In genomic region chr3:43783000-43783588, GRCm38 (mm10) we compare ENCODE assay signal across 9 mouse cellular contexts.
DNase-seq lines count a peak whose midpoint lies in the region; ATAC-seq and TF ChIP-seq lines count a peak whose summit lies in the region.
"Had no signal": no experiment of that assay in that cellular context is flagged by ENCODE, and none has a peak within 500 bp of the region (broad histone marks: within the 10 kb centered on the region; RNA-seq: fewer than 3 reads in every experiment).

No protein-coding gene starts in this region.

- no peaks in the 10 kb centered on the region for H3K4me1 ChIP-seq in liver, adult 2 months (ENCODE audit: control insufficient read depth, insufficient read depth, low read length)
- no peaks in the 10 kb centered on the region for H3K4me1 ChIP-seq in hindbrain, embryonic 16.5 days (ENCODE audit: control insufficient read depth, insufficient read depth, low read depth, low read length)
- H3K4me1 ChIP-seq in neural tube, embryonic 15.5 days, result no peaks in the 10 kb centered on the region
- H3K4me1 ChIP-seq: limb, embryonic 15.5 days had no signal

- WGBS in liver, adult 2 months, result 70% methylated on average over 4 of the region's 4 CpGs
- 72% methylated on average over 4 of the region's 4 CpGs for WGBS in hindbrain, embryonic 16.5 days
- 73% methylated on average over 4 of the region's 4 CpGs for WGBS in neural tube, embryonic 15.5 days

- no peaks in the 10 kb centered on the region for H3K36me3 ChIP-seq in liver, adult 2 months (ENCODE audit: control insufficient read depth, insufficient read depth, low read length)
- no peaks in the 10 kb centered on the region for H3K36me3 ChIP-seq in hindbrain, embryonic 16.5 days (ENCODE audit: control insufficient read depth, insufficient read depth, low read length)
- no peaks in the 10 kb centered on the region for H3K36me3 ChIP-seq in neural tube, embryonic 15.5 days
- H3K36me3 ChIP-seq: limb, embryonic 15.5 days had no signal

- TF ChIP-seq POLR2A in liver, adult 2 months (IDR thresholded peaks at IDR 0.05; ENCODE audit: extremely low read depth, insufficient read depth, low read length), result no peak

- ATAC-seq in hindbrain, embryonic 16.5 days, result peak; percentile 86
- peak; percentile 81 for ATAC-seq in neural tube, embryonic 15.5 days (ENCODE audit: low FRiP score)

- no peak overlapping the region for H3K9ac ChIP-seq in liver, adult 2 months (ENCODE audit: low read depth, low read length)
- H3K9ac ChIP-seq in hindbrain, embryonic 16.5 days (ENCODE audit: low read depth, low read length), result no peak overlapping the region
- H3K9ac ChIP-seq in neural tube, embryonic 15.5 days (replicated peaks), result no peak overlapping the region
- H3K9ac ChIP-seq: limb, embryonic 15.5 days had no signal

- H3K27ac ChIP-seq in liver, adult 2 months (replicated peaks; ENCODE audit: insufficient read depth, low read depth, low read length), result no peak overlapping the region
- no peak overlapping the region for H3K27ac ChIP-seq in hindbrain, embryonic 16.5 days (ENCODE audit: low read depth, low read length)
- no peak overlapping the region for H3K27ac ChIP-seq in neural tube, embryonic 15.5 days (replicated peaks)
- H3K27ac ChIP-seq: limb, embryonic 15.5 days had no signal

- H3K4me3 ChIP-seq in liver, adult 2 months (ENCODE audit: insufficient read depth, low read depth, low read length), result no peak overlapping the region
- H3K4me3 ChIP-seq in hindbrain, embryonic 16.5 days (ENCODE audit: low read length), result no peak overlapping the region
- no peak overlapping the region for H3K4me3 ChIP-seq in neural tube, embryonic 15.5 days (replicated peaks)
- H3K4me3 ChIP-seq: limb, embryonic 15.5 days had no signal

- no peaks in the 10 kb centered on the region for H3K27me3 ChIP-seq in liver, adult 2 months (ENCODE audit: control insufficient read depth, insufficient read depth, low read length)
- H3K27me3 ChIP-seq in hindbrain, embryonic 16.5 days (replicated peaks; ENCODE audit: control insufficient read depth, insufficient read depth, low read length), result no peaks in the 10 kb centered on the region
- H3K27me3 ChIP-seq in neural tube, embryonic 15.5 days (replicated peaks), result no peaks in the 10 kb centered on the region
- H3K27me3 ChIP-seq: limb, embryonic 15.5 days had no signal

- H3K9me3 ChIP-seq in hindbrain, embryonic 16.5 days (ENCODE audit: control insufficient read depth, low read length), result no peaks in the 10 kb centered on the region
- H3K9me3 ChIP-seq in neural tube, embryonic 15.5 days (replicated peaks), result no peaks in the 10 kb centered on the region
- H3K9me3 ChIP-seq: limb, embryonic 15.5 days had no signal

- TF ChIP-seq CTCF in liver, adult 2 months (IDR thresholded peaks at IDR 0.05; ENCODE audit: low read depth, low read length), result no peak

- no peaks in the 10 kb centered on the region for H3K79me2 ChIP-seq in liver, adult 2 months (ENCODE audit: control insufficient read depth, insufficient read depth, low read length)

- no peak overlapping the region for H3K4me2 ChIP-seq in hindbrain, embryonic 16.5 days (ENCODE audit: low read length)
- H3K4me2 ChIP-seq in neural tube, embryonic 15.5 days, result no peak overlapping the region
- H3K4me2 ChIP-seq: limb, embryonic 15.5 days had no signal

- DNase-seq in liver, adult 2 months (ENCODE audit: extremely low read depth, low read depth, low spot score), result peak; percentile 4
- DNase-seq in liver, result no peak
- DNase-seq in brain, embryonic 18.5 days (ENCODE audit: low read depth, low spot score), result peak; percentile 42
- DNase-seq in ovary, postnatal 10 days (ENCODE audit: low spot score), result no peak
- no peak for DNase-seq in urinary bladder, postnatal 14 days (ENCODE audit: low spot score)
- DNase-seq in adrenal gland, adult 2 months, result no peak

Comparison
In these comparisons a context has a peak if more than half of its experiments do, and no peak if none do; other contexts are left out.
1. DNase-seq: peak in liver, adult 2 months (single experiment) and brain, embryonic 18.5 days (single experiment); none in liver (single experiment), ovary, postnatal 10 days (single experiment), urinary bladder, postnatal 14 days (single experiment) and adrenal gland, adult 2 months (single experiment).